Mouse (Mus musculus) lung, postnatal 0 days (tissue): ENCODE data around the gene Cxcl2.

ENCODE experiments used
- CTCF ChIP-seq: IDR thresholded peaks from 2 replicates; pipeline ENCODE4 v1.5.1; 2016; ENCODE audit warnings: antibody characterized with exemption, mild to moderate bottlenecking
- EP300 ChIP-seq: IDR thresholded peaks from 2 replicates; pipeline ENCODE4 v1.6.1; 2016; ENCODE audit warnings: antibody characterized with exemption, mild to moderate bottlenecking, control low read depth

DNA sequence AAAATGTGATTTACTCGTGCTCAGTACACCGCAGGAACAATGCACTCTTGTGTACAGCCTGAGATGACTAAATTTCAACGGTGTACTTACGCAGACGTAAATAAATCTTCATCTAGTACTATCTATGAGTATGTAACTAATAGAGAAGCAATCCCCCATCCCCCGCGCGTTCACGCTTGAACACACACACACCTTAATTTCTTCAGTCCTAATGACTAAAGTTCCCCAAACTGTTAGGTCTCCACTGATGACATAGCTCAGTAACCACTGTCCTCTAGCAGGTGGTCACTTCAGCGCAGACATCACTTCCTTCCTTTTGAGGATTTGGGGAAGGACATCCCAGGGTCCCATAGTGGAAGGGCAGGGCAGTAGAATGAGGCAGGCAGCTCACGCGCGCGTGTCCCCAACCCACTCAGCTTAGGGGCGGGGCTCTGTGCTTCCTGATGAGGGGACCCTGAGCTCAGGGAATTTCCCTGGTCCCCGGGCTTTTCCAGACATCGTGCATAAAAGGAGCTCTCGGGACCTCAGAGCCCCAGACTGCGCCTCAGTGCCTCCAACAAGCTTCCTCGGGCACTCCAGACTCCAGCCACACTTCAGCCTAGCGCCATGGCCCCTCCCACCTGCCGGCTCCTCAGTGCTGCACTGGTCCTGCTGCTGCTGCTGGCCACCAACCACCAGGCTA lies at the start of gene Cxcl2:
- TF ChIP-seq CTCF, result no peak
- no peak for TF ChIP-seq EP300
